Mouse (Mus musculus): ENCODE measurements around the gene Bcl2l13. TPM values are rescaled to one million over a fixed set of nuclear protein-coding genes. Genes with fewer than 3 reads are reported as not detected.
A peak's percentile ranks its signal among the peaks of the same experiment; 100 is the strongest.
"Not testable (repeated sequence)": the region's sequence is repeated elsewhere in the genome, so short reads cannot be mapped to it uniquely, and the experiment has no call there.

Gene Bcl2l13
- polyA plus RNA-seq, 1 experiment from 2014 or later = 45.6 TPM

DNA sequence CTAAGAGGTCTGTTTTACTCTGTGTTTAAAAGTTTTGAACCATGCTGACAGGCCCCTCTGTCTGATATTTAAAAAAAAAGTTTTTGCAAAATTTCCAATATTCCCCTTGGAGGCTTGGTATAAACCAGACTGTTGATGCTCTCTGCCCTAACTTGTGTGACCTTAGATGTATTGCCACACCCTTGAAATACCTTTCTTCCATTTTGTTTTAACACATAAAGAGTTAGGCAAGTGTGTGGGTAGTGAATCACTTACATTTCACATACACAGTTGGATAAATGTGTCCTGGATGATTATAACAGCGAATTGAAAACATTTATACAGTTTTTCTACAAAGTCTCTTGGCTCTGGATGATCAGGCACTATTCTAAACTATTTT, 1.1 kb downstream of the Bcl2l13 start:
- peak overlapping the region; percentile 97; the same call in 1 of the 2 replicates for H3K9ac ChIP-seq (ENCODE audit: low read length)
- peak overlapping the region; percentile 60 for H3K4me2 ChIP-seq
- H3K9me3 ChIP-seq (ENCODE audit: control insufficient read depth, low read length) = no peaks in the 10 kb centered on the region
- no peaks in the 10 kb centered on the region for H3K36me3 ChIP-seq (ENCODE audit: control insufficient read depth, insufficient read depth, low read length)
- 72% methylated on average over 1 of the region's 1 CpGs for WGBS
- ATAC-seq (ENCODE audit: low FRiP score) (no peak), DNase-seq (ENCODE audit: low spot score, missing footprints) (no peak)
- peak overlapping the region; percentile 89 for H3K4me3 ChIP-seq (ENCODE audit: low read depth, low read length)
- H3K27me3 ChIP-seq (ENCODE audit: control insufficient read depth, insufficient read depth, low read length) = no peaks in the 10 kb centered on the region
- H3K4me1 ChIP-seq (ENCODE audit: control insufficient read depth, insufficient read depth, low read length) = peaks cover 3% of the 10 kb centered on the region
- H3K27ac ChIP-seq (ENCODE audit: low read depth, low read length) = no peak overlapping the region

GRCm38 (mm10) chr6:120840258-120840657, 4.2 kb downstream of the Bcl2l13 start:
- no peaks in the 10 kb centered on the region for H3K9me3 ChIP-seq (ENCODE audit: control insufficient read depth, low read length)
- H3K4me3 ChIP-seq (ENCODE audit: low read depth, low read length) = no peak overlapping the region
- H3K36me3 ChIP-seq (ENCODE audit: control insufficient read depth, insufficient read depth, low read length) = no peaks in the 10 kb centered on the region
- H3K27ac ChIP-seq (ENCODE audit: low read depth, low read length) = no peak overlapping the region
- H3K9ac ChIP-seq (ENCODE audit: low read length) = no peak overlapping the region
- H3K27me3 ChIP-seq (ENCODE audit: control insufficient read depth, insufficient read depth, low read length) = no peaks in the 10 kb centered on the region
- ATAC-seq (ENCODE audit: low FRiP score) (no peak), DNase-seq (ENCODE audit: low spot score, missing footprints) (no peak)
- 95% methylated on average over 7 of the region's 7 CpGs for WGBS
- H3K4me1 ChIP-seq (ENCODE audit: control insufficient read depth, insufficient read depth, low read length) = peaks cover 3% of the 10 kb centered on the region
- H3K4me2 ChIP-seq = no peak overlapping the region

DNA sequence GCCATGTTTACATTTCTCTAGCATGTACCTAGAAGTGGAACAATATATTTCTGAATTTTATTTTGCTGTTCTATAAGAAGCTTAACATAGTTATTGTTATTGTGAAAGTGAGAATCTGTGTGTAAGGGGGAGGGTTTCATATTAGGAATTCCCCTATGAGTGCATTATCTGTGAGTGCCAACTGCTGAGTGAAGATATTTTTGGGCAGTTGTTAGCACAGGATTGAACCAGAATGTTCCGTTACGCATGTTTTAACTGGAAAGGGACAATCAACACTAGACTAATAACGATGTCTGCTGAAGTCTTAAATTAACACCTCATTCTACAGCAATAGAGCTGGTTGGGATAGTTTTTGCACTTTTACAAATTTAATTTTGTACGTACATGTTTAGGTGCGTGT, 5.7 kb downstream of the Bcl2l13 start:
- no peak overlapping the region for H3K4me2 ChIP-seq
- H3K36me3 ChIP-seq (ENCODE audit: control insufficient read depth, insufficient read depth, low read length) = no peaks in the 10 kb centered on the region
- H3K4me1 ChIP-seq (ENCODE audit: control insufficient read depth, insufficient read depth, low read length) = peaks cover 3% of the 10 kb centered on the region
- H3K9ac ChIP-seq (ENCODE audit: low read length) = no peak overlapping the region
- H3K27me3 ChIP-seq (ENCODE audit: control insufficient read depth, insufficient read depth, low read length) = no peaks in the 10 kb centered on the region
- no peak overlapping the region for H3K4me3 ChIP-seq (ENCODE audit: low read depth, low read length)
- no peak for ATAC-seq (ENCODE audit: low FRiP score)
- H3K9me3 ChIP-seq (ENCODE audit: control insufficient read depth, low read length) = no peaks in the 10 kb centered on the region
- 92% methylated on average over 5 of the region's 5 CpGs for WGBS
- no peak for DNase-seq (ENCODE audit: low spot score, missing footprints)
- H3K27ac ChIP-seq (ENCODE audit: low read depth, low read length) = no peak overlapping the region

DNA sequence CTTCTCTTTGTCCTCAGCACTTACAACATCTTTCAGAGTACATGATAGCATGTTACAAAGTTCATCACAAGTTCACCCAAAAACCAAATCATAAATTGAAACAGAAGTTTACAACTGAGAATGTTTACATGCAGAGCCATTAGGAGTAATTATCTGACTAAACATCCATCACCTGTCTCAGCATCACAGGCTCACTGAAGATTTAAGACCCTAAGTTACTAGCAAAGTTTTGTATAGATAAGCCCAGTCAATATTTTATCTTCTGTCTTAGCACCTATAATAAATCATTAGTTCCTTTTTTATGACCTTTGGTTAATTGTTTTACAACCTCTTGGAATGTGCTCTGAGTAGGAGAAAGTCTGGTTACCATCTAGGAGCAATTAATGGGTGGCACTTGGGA, 14.7 kb downstream of the Bcl2l13 start:
- not testable (repeated sequence) for H3K27ac ChIP-seq (ENCODE audit: low read depth, low read length); H3K4me1 ChIP-seq (ENCODE audit: control insufficient read depth, insufficient read depth, low read length); H3K9me3 ChIP-seq (ENCODE audit: control insufficient read depth, low read length); H3K4me3 ChIP-seq (ENCODE audit: low read depth, low read length); H3K27me3 ChIP-seq (ENCODE audit: control insufficient read depth, insufficient read depth, low read length); H3K4me2 ChIP-seq; H3K9ac ChIP-seq (ENCODE audit: low read length); ATAC-seq (ENCODE audit: low FRiP score); DNase-seq (ENCODE audit: low spot score, missing footprints)
- peaks cover 16% of the 10 kb centered on the region for H3K36me3 ChIP-seq (ENCODE audit: control insufficient read depth, insufficient read depth, low read length)

DNA sequence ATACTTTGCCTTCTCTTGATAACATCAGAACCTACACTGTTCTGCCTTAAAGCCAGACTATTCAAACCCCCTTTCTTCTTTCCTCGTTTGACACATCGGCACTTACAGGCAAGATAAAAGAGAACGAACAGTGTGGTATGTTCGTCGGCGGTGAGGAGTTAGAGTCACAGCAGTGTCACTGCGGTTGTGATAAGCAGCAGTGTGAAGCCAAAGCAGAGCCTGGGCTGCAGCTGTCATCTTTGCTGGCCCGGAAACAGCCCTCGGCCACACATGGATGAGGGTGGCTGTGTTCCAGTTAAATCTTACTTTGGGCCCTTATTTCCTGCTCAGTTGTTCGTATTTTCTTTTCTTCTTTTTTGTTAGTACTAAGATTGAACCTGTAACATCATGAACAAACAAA, 18.4 kb downstream of the Bcl2l13 start:
- 93% methylated on average over 10 of the region's 10 CpGs for WGBS
- no peak overlapping the region for H3K4me3 ChIP-seq (ENCODE audit: low read depth, low read length)
- H3K9me3 ChIP-seq (ENCODE audit: control insufficient read depth, low read length) = no peaks in the 10 kb centered on the region
- H3K27ac ChIP-seq (ENCODE audit: low read depth, low read length) = no peak overlapping the region
- no peak for ATAC-seq (ENCODE audit: low FRiP score)
- no peak for DNase-seq (ENCODE audit: low spot score, missing footprints)
- H3K27me3 ChIP-seq (ENCODE audit: control insufficient read depth, insufficient read depth, low read length) = no peaks in the 10 kb centered on the region
- H3K36me3 ChIP-seq (ENCODE audit: control insufficient read depth, insufficient read depth, low read length) = peaks cover 16% of the 10 kb centered on the region
- H3K9ac ChIP-seq (ENCODE audit: low read length) = no peak overlapping the region
- no peak overlapping the region for H3K4me2 ChIP-seq
- H3K4me1 ChIP-seq (ENCODE audit: control insufficient read depth, insufficient read depth, low read length) = no peaks in the 10 kb centered on the region

DNA sequence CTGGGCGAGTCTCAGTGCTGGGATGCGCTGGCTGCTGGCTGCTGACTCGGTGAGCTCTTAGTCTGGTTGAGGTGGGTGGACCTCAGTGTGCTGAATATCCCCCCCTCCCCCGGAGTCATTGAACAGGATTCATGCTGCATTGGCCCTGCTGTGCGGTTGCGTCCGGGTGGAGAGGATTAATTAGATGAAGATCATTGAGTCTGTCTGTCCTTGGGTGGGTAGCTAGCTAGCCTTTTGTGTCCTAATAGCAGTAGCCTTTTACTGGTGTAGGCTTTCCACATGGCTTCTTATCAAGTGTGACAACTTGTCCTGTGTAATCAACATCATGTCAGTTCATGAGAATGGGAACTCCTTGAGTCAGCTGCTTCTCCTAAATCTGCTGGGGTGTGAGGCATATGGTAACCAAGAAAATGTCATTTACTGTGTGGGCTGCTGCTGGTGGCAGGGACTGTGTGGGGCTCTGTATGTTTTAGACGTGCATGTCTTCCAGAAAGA, 22.3 kb downstream of the Bcl2l13 start:
- ATAC-seq (ENCODE audit: low FRiP score) (peak; percentile 84), DNase-seq (ENCODE audit: low spot score, missing footprints) (no peak)
- Histone ChIP-seq H3K27me3 (ENCODE audit: control insufficient read depth, insufficient read depth, low read length) (no peaks in the 10 kb centered on the region), H3K36me3 (ENCODE audit: control insufficient read depth, insufficient read depth, low read length) (peaks cover 9% of the 10 kb centered on the region), H3K4me3 (ENCODE audit: low read depth, low read length) (no peak overlapping the region), H3K9me3 (ENCODE audit: control insufficient read depth, low read length) (no peaks in the 10 kb centered on the region), H3K27ac (ENCODE audit: low read depth, low read length) (no peak overlapping the region), H3K4me2 (no peak overlapping the region), H3K9ac (ENCODE audit: low read length) (no peak overlapping the region), H3K4me1 (ENCODE audit: control insufficient read depth, insufficient read depth, low read length) (no peaks in the 10 kb centered on the region)
- 35% methylated on average over 8 of the region's 8 CpGs for WGBS

- H3K4me1 ChIP-seq (ENCODE audit: control insufficient read depth, insufficient read depth, low read length) = no peaks in the 10 kb centered on the region
- no peak for ATAC-seq (ENCODE audit: low FRiP score)
Observed at GRCm38 (mm10) chr6:120860079-120860478, 24.1 kb downstream of the Bcl2l13 start.

DNA sequence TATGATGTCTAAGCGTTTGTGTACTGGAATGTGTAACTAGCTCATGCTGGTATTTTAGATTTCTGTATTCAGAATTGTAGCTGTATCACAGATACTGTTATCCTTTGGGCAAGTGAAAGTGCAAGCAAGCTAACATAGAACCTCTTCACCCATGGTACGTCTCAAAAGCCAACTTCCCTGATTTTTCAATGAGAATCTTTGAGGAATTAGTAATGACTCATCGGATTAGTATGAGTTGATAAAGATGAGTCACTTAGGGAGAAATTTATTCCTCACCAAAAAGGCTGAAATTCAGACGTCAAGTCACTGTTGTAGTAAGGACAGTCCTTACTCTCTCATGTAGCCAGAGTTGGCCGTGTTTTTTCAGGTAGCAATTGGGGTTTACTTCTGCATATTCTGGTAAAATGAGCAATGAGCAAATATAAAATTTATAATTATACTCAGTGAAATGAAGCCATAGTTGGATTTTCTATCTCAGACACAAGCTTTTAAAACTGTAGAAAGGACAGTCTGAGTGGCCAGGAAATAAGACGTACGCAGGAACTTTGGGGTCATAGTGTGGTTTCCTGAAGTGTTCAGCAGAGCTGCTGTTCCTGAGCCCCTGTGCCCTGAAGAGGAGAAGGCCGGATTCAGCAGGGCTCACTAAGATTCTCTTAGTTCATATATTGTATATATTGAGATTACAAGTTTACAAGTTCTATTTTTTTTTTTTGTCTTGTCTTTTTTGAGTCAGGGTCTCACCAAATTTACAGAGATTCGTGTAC, 30.2 kb downstream of the Bcl2l13 start:
- 91% methylated on average over 9 of the region's 9 CpGs for WGBS
- DNase-seq (ENCODE audit: low spot score, missing footprints) = no peak
- ATAC-seq (ENCODE audit: low FRiP score) = no peak
- Histone ChIP-seq H3K9ac (ENCODE audit: low read length) (no peak overlapping the region), H3K9me3 (ENCODE audit: control insufficient read depth, low read length) (no peaks in the 10 kb centered on the region), H3K4me3 (ENCODE audit: low read depth, low read length) (no peak overlapping the region), H3K36me3 (ENCODE audit: control insufficient read depth, insufficient read depth, low read length) (peaks cover 4% of the 10 kb centered on the region; the same call in 1 of the 2 replicates), H3K4me2 (no peak overlapping the region), H3K27ac (ENCODE audit: low read depth, low read length) (no peak overlapping the region), H3K4me1 (ENCODE audit: control insufficient read depth, insufficient read depth, low read length) (no peaks in the 10 kb centered on the region), H3K27me3 (ENCODE audit: control insufficient read depth, insufficient read depth, low read length) (no peaks in the 10 kb centered on the region)

More at GRCm38 (mm10) chr6:120860079-120860478, 24.1 kb downstream of the Bcl2l13 start:
- H3K9ac ChIP-seq (ENCODE audit: low read length) = no peak overlapping the region
- no peaks in the 10 kb centered on the region for H3K27me3 ChIP-seq (ENCODE audit: control insufficient read depth, insufficient read depth, low read length)
- DNase-seq (ENCODE audit: low spot score, missing footprints) = no peak
- H3K27ac ChIP-seq (ENCODE audit: low read depth, low read length) = no peak overlapping the region
- H3K4me3 ChIP-seq (ENCODE audit: low read depth, low read length) = no peak overlapping the region
- H3K4me2 ChIP-seq = no peak overlapping the region
- WGBS = 90% methylated on average over 3 of the region's 3 CpGs
- H3K9me3 ChIP-seq (ENCODE audit: control insufficient read depth, low read length) = no peaks in the 10 kb centered on the region
- H3K36me3 ChIP-seq (ENCODE audit: control insufficient read depth, insufficient read depth, low read length) = peaks cover 4% of the 10 kb centered on the region; the same call in 1 of the 2 replicates

DNA sequence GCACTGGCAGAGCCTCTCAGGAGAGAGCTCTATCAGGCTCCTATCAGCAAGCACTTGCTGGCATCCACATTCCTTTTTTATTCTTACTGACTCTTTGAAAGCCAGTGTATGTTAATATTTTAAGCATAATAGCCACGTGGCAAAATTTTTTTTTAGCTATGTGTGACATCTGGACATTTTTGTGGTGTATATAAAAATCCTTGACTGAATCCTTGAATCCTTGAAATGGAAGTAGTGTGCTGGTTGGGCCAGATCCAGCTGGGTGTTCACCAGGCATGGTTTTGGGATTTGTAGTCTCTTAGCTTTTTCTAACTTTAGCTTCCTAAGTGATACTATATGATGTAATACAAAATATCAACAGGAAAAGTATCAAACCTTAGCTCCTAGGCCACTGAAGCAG, 32.8 kb downstream of the Bcl2l13 start:
- no peaks in the 10 kb centered on the region for H3K27me3 ChIP-seq (ENCODE audit: control insufficient read depth, insufficient read depth, low read length)
- no peak overlapping the region for H3K4me2 ChIP-seq
- H3K36me3 ChIP-seq (ENCODE audit: control insufficient read depth, insufficient read depth, low read length) = peaks cover 6% of the 10 kb centered on the region; the same call in 1 of the 2 replicates
- no peak overlapping the region for H3K4me3 ChIP-seq (ENCODE audit: low read depth, low read length)
- 78% methylated on average over 1 of the region's 1 CpGs for WGBS
- H3K4me1 ChIP-seq (ENCODE audit: control insufficient read depth, insufficient read depth, low read length) = no peaks in the 10 kb centered on the region
- H3K27ac ChIP-seq (ENCODE audit: low read depth, low read length) = no peak overlapping the region
- H3K9me3 ChIP-seq (ENCODE audit: control insufficient read depth, low read length) = no peaks in the 10 kb centered on the region
- ATAC-seq (ENCODE audit: low FRiP score) = no peak
- no peak for DNase-seq (ENCODE audit: low spot score, missing footprints)
- no peak overlapping the region for H3K9ac ChIP-seq (ENCODE audit: low read length)
